Mouse (Mus musculus): Measurements from ENCODE around the gene Olfr1393. TPM values are rescaled to one million over a fixed set of nuclear protein-coding genes. Genes with fewer than 3 reads are reported as not detected.

Olfr1393 gene
- polyA plus RNA-seq, 1 experiment from 2014 or later: 0.05 TPM

GRCm38 (mm10) chr11:49259829-49260228, 18.3 kb upstream of the Olfr1393 start:
- Histone ChIP-seq H3K36me3 (replicated peaks; ENCODE audit: insufficient read depth, low read length) (peaks cover 76% of the 10 kb centered on the region), H3K9me3 (ENCODE audit: low read length) (no peaks in the 10 kb centered on the region), H3K4me3 (ENCODE audit: low read depth, low read length) (no peak overlapping the region), H3K27me3 (ENCODE audit: insufficient read depth, low read length) (no peaks in the 10 kb centered on the region), H3K27ac (ENCODE audit: low read depth) (peak overlapping the region; percentile 52), H3K9ac (replicated peaks) (no peak overlapping the region), H3K4me1 (ENCODE audit: insufficient read depth) (peaks cover 24% of the 10 kb centered on the region), H3K4me2 (ENCODE audit: low read depth, low read length) (peak overlapping the region; percentile 41; the same call in 1 of the 2 replicates)
- DNase-seq: no peak
- TF ChIP-seq EP300 (IDR thresholded peaks at IDR 0.05; ENCODE audit: low read depth) (no peak), CTCF (IDR thresholded peaks at IDR 0.05; ENCODE audit: low read depth) (no peak)
- peak; percentile 46; the same call in 1 of the 2 replicates for ATAC-seq
- 22% methylated on average over 1 of the region's 1 CpGs for WGBS (ENCODE audit: insufficient replicate concordance)

DNA sequence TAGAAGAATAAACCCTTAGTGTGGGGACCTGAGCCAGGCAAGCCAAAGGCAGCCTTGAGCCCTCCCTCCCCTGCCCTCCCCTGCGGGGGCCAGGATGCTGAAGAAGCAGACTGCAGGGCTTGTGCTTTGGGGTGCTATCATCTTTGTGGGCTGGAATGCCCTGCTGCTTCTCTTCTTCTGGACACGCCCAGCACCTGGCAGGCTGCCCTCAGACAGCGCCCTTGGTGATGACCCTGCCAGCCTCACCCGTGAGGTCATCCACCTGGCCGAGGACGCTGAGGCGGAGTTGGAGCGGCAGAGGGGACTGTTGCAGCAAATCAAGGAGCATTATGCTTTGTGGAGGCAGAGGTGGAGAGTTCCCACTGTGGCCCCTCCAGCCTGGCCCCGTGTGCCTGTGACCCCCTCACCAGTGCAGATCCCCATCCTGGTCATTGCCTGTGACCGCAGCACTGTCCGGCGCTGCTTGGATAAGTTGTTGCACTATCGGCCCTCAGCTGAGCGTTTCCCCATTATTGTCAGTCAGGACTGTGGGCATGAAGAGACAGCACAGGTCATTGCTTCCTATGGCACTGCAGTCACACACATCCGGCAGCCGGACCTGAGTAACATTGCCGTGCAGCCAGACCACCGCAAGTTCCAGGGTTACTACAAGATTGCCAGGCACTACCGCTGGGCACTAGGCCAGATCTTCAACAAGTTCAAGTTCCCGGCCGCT, 17.3 kb upstream of the Olfr1393 start:
- no peak for TF ChIP-seq CTCF (IDR thresholded peaks at IDR 0.05; ENCODE audit: low read depth)
- no peak for TF ChIP-seq EP300 (IDR thresholded peaks at IDR 0.05; ENCODE audit: low read depth)
- H3K4me2 ChIP-seq (ENCODE audit: low read depth, low read length): peak overlapping the region; percentile 33
- peaks cover 25% of the 10 kb centered on the region for H3K4me1 ChIP-seq (ENCODE audit: insufficient read depth)
- H3K36me3 ChIP-seq (replicated peaks; ENCODE audit: insufficient read depth, low read length): peaks cover 68% of the 10 kb centered on the region
- no peak overlapping the region for H3K9ac ChIP-seq (replicated peaks)
- H3K27ac ChIP-seq (ENCODE audit: low read depth): peak overlapping the region; percentile 64
- peak; percentile 83 for DNase-seq
- H3K27me3 ChIP-seq (ENCODE audit: insufficient read depth, low read length): no peaks in the 10 kb centered on the region
- no peak overlapping the region for H3K4me3 ChIP-seq (ENCODE audit: low read depth, low read length)
- H3K9me3 ChIP-seq (ENCODE audit: low read length): no peaks in the 10 kb centered on the region
- ATAC-seq: peak; percentile 81
- WGBS (ENCODE audit: insufficient replicate concordance): 76% methylated on average over 21 of the region's 21 CpGs

DNA sequence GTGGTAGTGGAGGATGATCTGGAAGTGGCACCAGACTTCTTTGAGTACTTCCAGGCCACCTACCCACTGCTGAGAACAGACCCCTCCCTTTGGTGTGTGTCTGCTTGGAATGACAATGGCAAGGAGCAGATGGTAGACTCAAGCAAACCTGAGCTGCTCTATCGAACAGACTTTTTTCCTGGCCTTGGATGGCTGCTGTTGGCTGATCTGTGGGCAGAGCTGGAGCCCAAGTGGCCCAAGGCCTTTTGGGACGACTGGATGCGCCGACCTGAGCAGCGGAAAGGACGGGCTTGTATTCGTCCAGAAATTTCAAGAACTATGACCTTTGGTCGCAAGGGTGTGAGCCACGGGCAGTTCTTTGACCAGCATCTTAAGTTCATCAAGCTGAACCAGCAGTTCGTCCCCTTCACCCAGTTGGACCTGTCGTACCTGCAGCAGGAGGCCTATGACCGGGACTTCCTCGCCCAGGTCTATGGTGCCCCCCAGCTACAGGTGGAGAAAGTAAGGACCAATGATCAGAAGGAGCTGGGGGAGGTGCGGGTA, 16.7 kb upstream of the Olfr1393 start:
- Histone ChIP-seq H3K9ac (replicated peaks) (no peak overlapping the region), H3K4me3 (ENCODE audit: low read depth, low read length) (no peak overlapping the region), H3K27me3 (ENCODE audit: insufficient read depth, low read length) (no peaks in the 10 kb centered on the region), H3K4me1 (ENCODE audit: insufficient read depth) (peaks cover 28% of the 10 kb centered on the region), H3K27ac (ENCODE audit: low read depth) (peak overlapping the region; percentile 64), H3K4me2 (ENCODE audit: low read depth, low read length) (no peak overlapping the region), H3K9me3 (ENCODE audit: low read length) (no peaks in the 10 kb centered on the region), H3K36me3 (replicated peaks; ENCODE audit: insufficient read depth, low read length) (peaks cover 62% of the 10 kb centered on the region)
- no peak for DNase-seq
- no peak for ATAC-seq
- TF ChIP-seq CTCF (IDR thresholded peaks at IDR 0.05; ENCODE audit: low read depth): no peak
- TF ChIP-seq EP300 (IDR thresholded peaks at IDR 0.05; ENCODE audit: low read depth): no peak
- WGBS (ENCODE audit: insufficient replicate concordance): 84% methylated on average over 14 of the region's 14 CpGs

DNA sequence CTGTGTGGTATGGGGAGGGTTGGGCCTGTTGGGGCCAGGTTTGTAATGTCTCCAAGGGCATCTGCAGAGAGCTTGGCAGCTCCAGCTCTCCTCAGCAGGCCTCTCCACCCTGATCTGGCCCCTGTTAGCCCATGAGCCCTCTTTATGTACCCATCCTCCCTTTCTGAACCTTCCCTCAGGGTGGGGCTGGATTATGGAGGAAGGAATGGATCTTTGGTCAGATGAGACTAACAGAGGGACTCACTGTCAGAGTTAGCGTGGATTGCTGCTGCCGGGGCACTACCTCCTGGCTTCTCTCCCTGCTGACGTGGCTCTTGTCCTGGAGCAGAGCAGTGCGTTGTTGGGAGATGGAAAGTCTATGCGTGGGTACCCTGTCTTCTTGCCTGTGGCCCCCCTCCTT, 15.8 kb upstream of the Olfr1393 start:
- 83% methylated on average over 5 of the region's 5 CpGs for WGBS (ENCODE audit: insufficient replicate concordance)
- H3K9me3 ChIP-seq (ENCODE audit: low read length): no peaks in the 10 kb centered on the region
- no peak overlapping the region for H3K4me3 ChIP-seq (ENCODE audit: low read depth, low read length)
- no peaks in the 10 kb centered on the region for H3K27me3 ChIP-seq (ENCODE audit: insufficient read depth, low read length)
- H3K27ac ChIP-seq (ENCODE audit: low read depth): no peak overlapping the region
- TF ChIP-seq EP300 (IDR thresholded peaks at IDR 0.05; ENCODE audit: low read depth) (no peak), CTCF (IDR thresholded peaks at IDR 0.05; ENCODE audit: low read depth) (no peak)
- no peak overlapping the region; the same call in 1 of the 2 replicates for H3K9ac ChIP-seq (replicated peaks)
- H3K4me1 ChIP-seq (ENCODE audit: insufficient read depth): peaks cover 28% of the 10 kb centered on the region
- no peak for ATAC-seq
- H3K4me2 ChIP-seq (ENCODE audit: low read depth, low read length): no peak overlapping the region
- no peak for DNase-seq
- H3K36me3 ChIP-seq (replicated peaks; ENCODE audit: insufficient read depth, low read length): peaks cover 53% of the 10 kb centered on the region

DNA sequence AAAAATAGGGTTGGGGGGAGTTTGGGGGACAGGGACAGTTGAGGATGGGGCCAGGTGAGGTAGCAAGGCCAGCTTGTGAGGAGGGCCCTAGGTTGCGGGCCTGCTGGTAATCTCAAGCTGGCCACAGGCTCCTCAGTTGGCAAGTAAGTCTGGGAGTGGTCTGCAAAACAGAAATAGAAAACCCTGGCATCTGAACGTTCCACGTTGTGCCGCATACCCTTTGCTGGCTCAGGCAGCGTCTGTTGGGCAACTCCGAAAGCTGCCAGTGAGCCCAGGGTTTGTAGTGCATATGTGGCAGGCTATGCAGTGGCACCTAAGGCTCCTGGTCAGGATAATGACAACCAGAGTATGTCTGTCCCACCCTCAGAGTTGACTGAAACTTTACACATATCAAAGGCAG, 15.0 kb upstream of the Olfr1393 start:
- Histone ChIP-seq H3K36me3 (replicated peaks; ENCODE audit: insufficient read depth, low read length) (peaks cover 50% of the 10 kb centered on the region), H3K4me1 (ENCODE audit: insufficient read depth) (peaks cover 28% of the 10 kb centered on the region), H3K27ac (ENCODE audit: low read depth) (no peak overlapping the region), H3K9me3 (ENCODE audit: low read length) (no peaks in the 10 kb centered on the region), H3K27me3 (ENCODE audit: insufficient read depth, low read length) (no peaks in the 10 kb centered on the region), H3K4me3 (ENCODE audit: low read depth, low read length) (no peak overlapping the region), H3K9ac (replicated peaks) (no peak overlapping the region), H3K4me2 (ENCODE audit: low read depth, low read length) (no peak overlapping the region)
- 85% methylated on average over 6 of the region's 6 CpGs for WGBS (ENCODE audit: insufficient replicate concordance)
- DNase-seq (no peak), ATAC-seq (no peak)
- no peak for TF ChIP-seq CTCF (IDR thresholded peaks at IDR 0.05; ENCODE audit: low read depth)
- TF ChIP-seq EP300 (IDR thresholded peaks at IDR 0.05; ENCODE audit: low read depth): no peak

DNA sequence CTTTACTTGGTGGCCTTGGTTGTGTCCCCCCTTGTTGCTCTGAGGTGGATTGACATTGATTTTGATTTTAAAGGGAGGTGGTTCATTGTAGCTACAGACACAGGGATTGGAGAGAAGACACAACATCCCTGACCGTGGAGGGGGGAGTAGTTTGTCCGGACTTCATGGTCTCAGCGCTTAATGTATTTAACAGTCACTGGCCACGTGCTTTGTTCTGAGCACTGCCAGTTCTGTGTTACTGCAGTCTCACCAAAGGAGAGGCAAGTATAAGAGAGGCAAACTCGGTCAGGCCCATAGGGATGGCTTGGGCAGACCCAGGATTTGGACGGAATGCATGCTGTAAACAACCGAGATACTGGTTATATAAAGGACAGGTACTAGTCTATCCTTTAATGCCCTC, 14.0 kb upstream of the Olfr1393 start:
- 89% methylated on average over 7 of the region's 7 CpGs for WGBS (ENCODE audit: insufficient replicate concordance)

More for the DNA sequence above, 14.0 kb upstream of the Olfr1393 start:
- H3K4me3 ChIP-seq (ENCODE audit: low read depth, low read length): no peak overlapping the region
- H3K4me1 ChIP-seq (ENCODE audit: insufficient read depth): peaks cover 24% of the 10 kb centered on the region
- DNase-seq: no peak
- H3K9ac ChIP-seq (replicated peaks): no peak overlapping the region
- H3K9me3 ChIP-seq (ENCODE audit: low read length): no peaks in the 10 kb centered on the region
- peaks cover 46% of the 10 kb centered on the region for H3K36me3 ChIP-seq (replicated peaks; ENCODE audit: insufficient read depth, low read length)
- 0 out of 2 replicates have a peak overlapping the region, but pooled peaks have one; percentile 16 for H3K27ac ChIP-seq (ENCODE audit: low read depth)
- H3K27me3 ChIP-seq (ENCODE audit: insufficient read depth, low read length): no peaks in the 10 kb centered on the region
- TF ChIP-seq EP300 (IDR thresholded peaks at IDR 0.05; ENCODE audit: low read depth) (no peak), CTCF (IDR thresholded peaks at IDR 0.05; ENCODE audit: low read depth) (no peak)
- H3K4me2 ChIP-seq (ENCODE audit: low read depth, low read length): no peak overlapping the region
- ATAC-seq: no peak
